Mouse (Mus musculus): Measurements from ENCODE around the gene Zfp27.

Gene Zfp27

DNA sequence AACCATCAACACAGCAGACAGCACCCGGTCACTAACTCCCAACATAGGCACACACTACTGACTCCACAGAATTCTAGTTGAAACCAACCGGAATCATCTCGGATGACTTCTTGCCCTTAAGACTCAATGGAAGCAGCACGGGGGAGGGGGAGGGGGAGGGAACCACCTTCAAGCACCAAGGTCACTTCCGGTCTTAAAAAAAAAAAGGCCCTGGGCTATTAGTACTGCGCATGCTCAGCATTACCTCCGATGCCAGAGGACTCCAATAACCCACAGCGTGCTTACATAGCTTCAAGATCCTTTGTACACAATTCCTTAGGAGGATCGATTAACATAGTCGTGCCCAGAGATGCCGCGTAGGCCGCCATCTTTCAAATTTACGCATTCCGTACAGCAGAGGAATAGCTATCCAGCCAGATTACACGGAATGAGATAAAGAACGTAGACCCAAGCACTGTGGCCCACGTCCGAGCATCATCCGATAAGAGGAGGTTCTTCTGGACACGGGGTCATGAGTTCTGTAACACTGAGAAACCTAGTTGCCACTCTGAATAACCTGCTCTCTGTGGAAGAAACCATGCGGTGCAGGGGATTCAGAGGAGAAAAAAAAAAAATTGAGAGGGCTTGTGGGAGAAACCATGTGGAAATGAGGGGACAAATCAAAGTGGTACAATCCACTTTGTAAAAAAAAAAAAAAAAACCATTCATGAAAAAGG lies at the start of gene Zfp27:
TSS of gene Zfp27 (minus strand) at position 607 of the 716 bp plus-strand sequence.
- DNase-seq: peak; percentile 85

GRCm38 (mm10) chr7:29954731-29955130 lies 48.4 kb upstream of the Zfp27 start:
- DNase-seq: no peak

- DNase-seq: peak; percentile 77
Measured at GRCm38 (mm10) chr7:29953513-29954401, 47.4 kb upstream of the Zfp27 start, which contains the start of gene Zfp74. TSS of gene Zfp74 (minus strand) at chr7:29954089.

GRCm38 (mm10) chr7:29953086-29953485 lies 46.7 kb upstream of the Zfp27 start:
- DNase-seq: no peak

DNA sequence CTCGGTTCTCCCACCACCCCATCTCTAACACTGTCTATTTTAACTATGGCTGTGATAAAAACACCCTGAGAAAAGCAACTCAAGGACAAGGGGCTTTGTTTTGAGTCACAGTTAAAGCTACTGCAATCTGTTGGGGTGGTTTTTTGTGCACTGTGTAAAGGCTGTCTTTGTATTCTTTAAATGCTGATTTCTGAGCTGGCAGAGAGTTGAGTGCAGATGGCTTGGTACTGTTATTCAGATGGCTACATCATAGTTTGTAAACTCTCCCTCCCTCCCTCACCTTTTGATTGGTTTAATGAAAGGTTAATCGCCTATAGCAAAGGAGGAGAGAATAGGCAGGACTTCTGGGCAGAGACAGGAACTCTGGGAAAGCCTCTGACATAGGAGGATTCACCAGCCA lies 37.8 kb upstream of the Zfp27 start:
- peak; percentile 59 for DNase-seq

- DNase-seq: no peak
Measured at GRCm38 (mm10) chr7:29943720-29944119, 37.3 kb upstream of the Zfp27 start.

GRCm38 (mm10) chr7:29942740-29943139 lies 36.4 kb upstream of the Zfp27 start:
- DNase-seq: no peak

DNA sequence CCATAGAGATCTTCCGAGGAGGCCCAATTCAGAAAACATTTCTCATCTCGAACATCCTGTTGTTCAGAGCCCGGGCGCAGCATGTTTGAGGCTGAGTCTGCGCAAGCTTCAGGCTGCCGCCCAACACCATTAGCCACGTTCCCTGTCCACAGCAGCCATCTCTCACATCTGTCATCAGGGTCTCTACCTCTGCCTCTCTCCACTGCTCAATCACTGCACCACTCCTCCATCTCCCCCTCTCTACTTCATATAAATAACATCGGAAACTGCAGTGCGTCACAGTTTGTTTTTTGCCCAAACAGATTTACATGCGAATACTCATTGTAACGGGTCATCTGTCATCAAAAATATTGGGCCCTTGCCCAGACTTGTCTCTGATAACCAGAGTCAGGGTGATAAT lies 34.7 kb upstream of the Zfp27 start:
- no peak for DNase-seq

DNA sequence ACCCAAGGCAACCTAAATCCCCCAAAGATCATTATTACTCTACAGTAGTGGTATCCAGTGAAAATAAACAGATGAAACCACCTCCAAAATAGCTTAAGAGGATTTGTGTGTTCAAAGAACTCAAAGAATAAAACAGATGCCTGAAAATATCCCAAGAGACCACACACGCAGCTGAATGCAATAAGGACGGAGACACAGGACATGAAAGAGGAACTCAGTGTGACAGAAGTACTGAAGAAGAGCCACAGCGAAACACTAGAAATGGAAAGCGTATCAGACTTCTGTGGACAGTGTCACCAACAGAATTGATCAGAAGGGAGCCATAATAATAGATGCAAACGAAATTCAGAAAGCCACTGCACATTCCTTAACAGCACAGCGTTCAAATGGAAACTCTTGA lies 32.5 kb upstream of the Zfp27 start:
- DNase-seq: no peak

DNA sequence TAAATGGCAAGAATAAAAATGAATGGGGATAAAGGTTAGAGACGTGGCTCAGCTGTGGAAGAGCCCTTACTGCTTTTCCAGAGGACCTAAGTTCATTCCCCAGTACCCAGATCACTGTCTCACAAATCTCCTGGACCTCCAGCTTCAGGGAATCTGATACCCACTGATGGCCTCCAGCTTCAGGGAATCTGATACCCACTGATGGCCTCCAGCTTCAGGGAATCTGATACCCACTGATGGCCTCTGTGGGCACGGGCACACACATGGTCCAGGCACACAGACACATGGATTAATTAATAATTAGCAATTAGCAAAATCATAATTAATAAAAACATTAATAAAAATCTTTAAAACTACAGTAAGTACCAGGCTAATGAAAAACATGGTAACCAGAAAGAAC lies 16.4 kb upstream of the Zfp27 start:
- no peak for DNase-seq

- DNase-seq: no peak
Measured at GRCm38 (mm10) chr7:29921439-29922093, 15.2 kb upstream of the Zfp27 start.

GRCm38 (mm10) chr7:29918062-29918453 lies 11.7 kb upstream of the Zfp27 start:
- DNase-seq: no peak

- DNase-seq: no peak
Measured at GRCm38 (mm10) chr7:29917371-29918061, 11.1 kb upstream of the Zfp27 start.

DNA sequence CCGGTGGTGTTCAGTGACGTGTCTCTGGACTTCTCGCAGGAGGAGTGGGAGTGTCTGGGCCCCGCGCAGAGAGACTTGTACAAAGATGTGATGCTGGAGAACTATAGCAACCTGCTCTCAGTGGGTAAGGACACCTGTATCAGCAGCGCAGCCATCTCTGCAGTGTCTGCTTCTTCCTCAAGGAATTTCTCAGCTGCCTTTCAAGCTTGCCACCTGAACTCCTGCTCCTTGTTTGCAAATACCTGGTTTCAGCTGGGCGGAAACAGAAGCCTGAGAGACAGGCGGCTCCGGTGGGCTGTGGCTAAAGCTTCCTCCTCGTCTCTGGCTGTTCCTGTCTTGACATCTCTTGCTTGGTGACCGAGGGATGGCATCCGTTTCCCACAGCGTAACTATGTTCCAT lies 5.8 kb upstream of the Zfp27 start:
- no peak for DNase-seq

- no peak for DNase-seq
Measured at GRCm38 (mm10) chr7:29910252-29910651, 3.9 kb upstream of the Zfp27 start.

GRCm38 (mm10) chr7:29908130-29908950 lies 2.0 kb upstream of the Zfp27 start, which contains the start of gene Zfp383:
TSS of gene Zfp383 (plus strand) at chr7:29908223.
- peak; percentile 73 for DNase-seq

- DNase-seq: no peak
Measured at GRCm38 (mm10) chr7:29907206-29907605, 834 bp upstream of the Zfp27 start.

GRCm38 (mm10) chr7:29906682-29907058 lies 298 bp upstream of the Zfp27 start:
- no peak for DNase-seq

- no peak for DNase-seq
Measured at GRCm38 (mm10) chr7:29904101-29904500, 2.3 kb downstream of the Zfp27 start.

DNA sequence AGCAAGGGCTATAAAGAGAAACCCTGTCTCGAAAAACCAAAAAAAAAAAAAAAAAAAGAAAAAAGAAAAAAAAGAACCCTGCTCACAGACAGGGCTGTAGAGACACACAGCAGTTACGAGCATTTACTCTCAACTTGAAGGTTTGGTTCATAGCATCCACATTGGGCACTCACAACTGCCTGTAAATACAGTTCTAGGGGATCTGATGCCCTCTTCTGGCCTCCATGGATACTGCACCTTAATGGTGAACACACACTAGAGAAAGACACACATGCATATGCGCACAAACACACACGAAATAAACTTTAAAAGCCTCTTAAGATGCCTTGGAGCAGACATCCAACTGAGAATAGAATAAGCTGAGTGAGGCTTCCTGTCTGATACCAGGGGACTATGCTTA lies 8.0 kb downstream of the Zfp27 start:
- no peak for DNase-seq

DNA sequence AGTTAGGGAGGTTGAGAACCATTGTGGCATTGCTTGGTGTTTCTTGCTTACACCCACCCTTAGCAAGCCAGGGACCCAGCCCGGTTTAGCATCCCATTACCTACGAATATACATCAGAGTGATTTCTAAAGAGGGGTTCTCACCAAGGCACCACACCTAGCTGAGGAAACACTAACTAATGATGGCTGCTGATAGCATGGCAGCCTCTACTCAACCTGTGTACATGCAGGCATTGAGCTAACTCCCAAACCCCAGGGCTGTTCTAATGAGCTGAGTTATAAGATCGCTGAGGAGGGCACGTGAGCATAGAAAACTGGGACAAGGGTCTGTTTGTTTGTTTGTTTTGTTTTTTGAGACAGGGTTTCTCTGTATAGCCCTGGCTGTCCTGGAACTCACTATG lies 13.6 kb downstream of the Zfp27 start:
- no peak for DNase-seq

DNA sequence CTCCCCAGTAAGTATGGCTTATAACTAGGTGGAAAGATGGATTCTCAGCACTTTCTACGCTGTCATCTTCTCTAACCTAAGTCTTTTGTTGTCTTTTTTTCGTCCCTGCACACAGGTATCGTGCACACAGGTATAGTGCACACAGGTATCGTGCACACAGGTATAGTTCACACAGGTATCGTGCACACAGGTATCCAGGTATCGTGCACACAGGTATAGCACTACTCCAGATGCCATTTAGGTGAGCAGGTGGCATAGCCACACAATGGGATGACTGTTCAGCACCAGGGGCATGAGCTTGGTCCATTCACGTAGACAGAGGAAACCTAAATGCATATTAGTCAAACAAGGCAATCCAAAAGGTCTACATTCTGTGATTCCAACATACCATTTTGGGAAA lies 15.9 kb downstream of the Zfp27 start:
- DNase-seq: no peak
